Mouse (Mus musculus): ENCODE results near the gene Sult2b1.

The Sult2b1 gene

GRCm38 (mm10) chr7:45723781-45724180, 60.7 kb downstream of the Sult2b1 start:
- no peak for DNase-seq

- DNase-seq = no peak
These were observed 61.2 kb downstream of the Sult2b1 start for GRCm38 (mm10) chr7:45723301-45723700.

- DNase-seq = no peak
These were observed 62.1 kb downstream of the Sult2b1 start for GRCm38 (mm10) chr7:45722348-45722713.

- DNase-seq = no peak
These were observed 62.7 kb downstream of the Sult2b1 start for GRCm38 (mm10) chr7:45721642-45722347.

- DNase-seq = no peak
These were observed 63.3 kb downstream of the Sult2b1 start for GRCm38 (mm10) chr7:45721234-45721571.

- DNase-seq = no peak
These were observed 63.8 kb downstream of the Sult2b1 start, which contains the start of gene Fam83e for GRCm38 (mm10) chr7:45720413-45721233. Gene Fam83e, plus strand, starts transcription at chr7:45721212.

GRCm38 (mm10) chr7:45719738-45720412, 64.6 kb downstream of the Sult2b1 start:
- no peak for DNase-seq

- no peak for DNase-seq
These were observed 65.3 kb downstream of the Sult2b1 start for GRCm38 (mm10) chr7:45719180-45719579.

GRCm38 (mm10) chr7:45718331-45718730, 66.1 kb downstream of the Sult2b1 start:
- no peak for DNase-seq

- DNase-seq = peak; percentile 97
These were observed 66.6 kb downstream of the Sult2b1 start, which contains the start of gene Sphk2 for GRCm38 (mm10) chr7:45717918-45718297. Gene Sphk2, minus strand, starts transcription at chr7:45718002.

GRCm38 (mm10) chr7:45716952-45717917, 67.2 kb downstream of the Sult2b1 start:
- DNase-seq = no peak

GRCm38 (mm10) chr7:45716460-45716857, 68.0 kb downstream of the Sult2b1 start:
- DNase-seq = no peak

- no peak for DNase-seq
These were observed 68.6 kb downstream of the Sult2b1 start for GRCm38 (mm10) chr7:45715741-45716459.

GRCm38 (mm10) chr7:45715090-45715708, 69.3 kb downstream of the Sult2b1 start, which contains the start of gene Rpl18:
Gene Rpl18, plus strand, starts transcription at chr7:45715457.
- peak; percentile 99 for DNase-seq

- no peak for DNase-seq
These were observed 69.8 kb downstream of the Sult2b1 start for GRCm38 (mm10) chr7:45714630-45715089.

- no peak for DNase-seq
These were observed 70.5 kb downstream of the Sult2b1 start for GRCm38 (mm10) chr7:45713881-45714520.

GRCm38 (mm10) chr7:45713396-45713795, 71.1 kb downstream of the Sult2b1 start:
- no peak for DNase-seq

- DNase-seq = no peak
These were observed 72.3 kb downstream of the Sult2b1 start for GRCm38 (mm10) chr7:45712022-45712757.

- no peak for DNase-seq
These were observed 73.0 kb downstream of the Sult2b1 start for GRCm38 (mm10) chr7:45711316-45712021.
